Mouse (Mus musculus): ENCODE measurements at regions not wholly inside any gene's neighbourhood (a gene's known extent, or its start where the extent isn't known, plus 50 kb on each side); places are given as distances from the start of the nearest gene placed in this dataset.

DNA sequence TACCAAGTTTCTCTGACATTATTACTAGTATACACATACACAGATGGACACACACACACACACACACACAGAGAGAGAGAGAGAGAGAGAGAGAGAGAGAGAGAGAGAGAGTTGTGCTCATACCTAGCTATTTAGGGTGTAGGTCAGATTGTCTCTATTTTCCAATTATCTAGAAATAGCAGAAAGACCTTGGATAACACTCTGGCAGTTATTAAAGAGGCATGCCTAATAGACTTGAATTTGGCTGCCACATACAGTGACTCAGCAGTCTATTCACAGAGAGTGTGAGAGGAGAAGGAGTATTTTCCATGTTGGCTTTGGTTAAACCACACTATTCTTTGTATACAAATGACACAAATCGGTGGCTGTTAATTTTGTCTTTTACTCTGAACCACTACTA lies 69.7 kb downstream of the P2ry1 start:
- no peak for TF ChIP-seq NANOG (IDR thresholded peaks at IDR 0.05; ENCODE audit: borderline replicate concordance, low read length)
- TF ChIP-seq CTCF (conservative IDR thresholded peaks at IDR 0.05; ENCODE audit: low read length) = no peak

All from E14TG2a.4 (cell line).